Mouse (Mus musculus) adrenal gland (tissue): ENCODE results near the gene Add2.

Experiments
- intact Hi-C: fragments of 180-260 bp; cut with DNase I; formaldehyde crosslinking; loops from one replicate; pipeline ENCODE4 v1.15.1; 2025

The Add2 gene

GRCm38 (mm10) chr6:86078361-86079010, 50.0 kb downstream of the Add2 start:
- intact Hi-C loops, result no loop called here

DNA sequence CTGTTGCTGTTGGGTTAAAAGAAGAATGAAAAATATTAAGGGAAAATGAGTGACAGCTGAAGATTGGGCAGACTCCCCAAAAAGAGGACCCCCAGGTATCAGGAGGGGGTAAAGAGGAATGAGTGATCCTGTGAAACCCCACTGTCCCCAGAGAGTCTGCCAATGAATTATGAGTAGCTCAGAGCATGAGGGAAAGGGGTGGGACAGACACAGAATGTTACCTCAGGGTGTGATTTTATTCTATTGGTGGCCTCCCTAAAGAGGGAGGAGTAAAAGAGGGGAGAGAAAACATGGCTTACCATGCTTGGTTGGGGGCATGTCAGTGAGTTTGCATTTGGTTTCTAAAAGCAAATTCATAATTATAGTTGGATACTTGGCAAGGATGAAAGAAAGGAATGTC, 50.8 kb downstream of the Add2 start:
- intact Hi-C loops, result no loop called here

DNA sequence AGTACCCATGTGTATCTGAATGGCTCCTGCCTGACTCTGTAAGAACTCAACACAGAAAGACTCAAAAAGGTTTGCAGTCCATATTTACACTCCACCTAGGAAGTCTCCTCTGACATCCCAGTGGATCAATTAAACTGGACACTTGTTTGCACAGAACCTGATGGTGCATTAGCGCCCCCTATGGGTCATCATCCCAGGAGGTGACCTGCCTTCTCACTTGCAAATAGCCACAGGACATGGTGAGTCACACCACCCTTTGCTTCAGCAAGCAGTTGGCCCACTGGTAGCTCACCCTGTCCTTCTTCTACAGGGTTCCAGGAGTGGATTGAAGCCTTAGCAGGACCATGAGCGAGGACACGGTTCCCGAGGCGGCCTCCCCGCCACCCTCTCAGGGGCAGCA, 57.0 kb downstream of the Add2 start:
- intact Hi-C loops, result loop anchor here (2.0 kb wide), 1 partner anchor 65 kb away; no protein-coding TSS in a partner anchor

GRCm38 (mm10) chr6:86086851-86087571, 58.5 kb downstream of the Add2 start:
- intact Hi-C loops, result no loop called here

- intact Hi-C loops, result no loop called here
Measured at GRCm38 (mm10) chr6:86087813-86088212, 59.3 kb downstream of the Add2 start.

GRCm38 (mm10) chr6:86094202-86094838, 65.8 kb downstream of the Add2 start:
- intact Hi-C loops, result no loop called here

- intact Hi-C loops, result no loop called here
Measured at GRCm38 (mm10) chr6:86095518-86095917, 67.0 kb downstream of the Add2 start.

DNA sequence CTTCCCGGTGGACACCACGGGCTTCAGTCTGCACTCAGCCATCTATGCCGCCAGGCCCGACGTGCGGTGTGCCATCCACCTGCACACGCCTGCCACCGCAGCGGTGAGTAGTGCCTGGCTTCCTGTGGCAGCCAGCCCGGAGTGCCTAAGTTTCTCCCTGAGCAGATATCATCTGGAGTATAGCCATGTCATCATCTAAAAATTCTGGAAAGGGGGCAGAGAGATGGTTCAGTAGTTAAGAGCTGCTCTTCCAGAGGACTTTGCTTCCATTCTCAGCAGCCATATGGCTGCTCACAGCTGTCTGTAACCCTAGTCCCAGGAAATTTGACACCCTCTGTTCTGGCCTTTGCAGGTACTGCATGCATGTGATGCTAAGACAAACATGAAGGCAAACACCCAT, 68.3 kb downstream of the Add2 start:
- intact Hi-C loops, result no loop called here

GRCm38 (mm10) chr6:86097155-86097554, 68.7 kb downstream of the Add2 start:
- intact Hi-C loops, result no loop called here

DNA sequence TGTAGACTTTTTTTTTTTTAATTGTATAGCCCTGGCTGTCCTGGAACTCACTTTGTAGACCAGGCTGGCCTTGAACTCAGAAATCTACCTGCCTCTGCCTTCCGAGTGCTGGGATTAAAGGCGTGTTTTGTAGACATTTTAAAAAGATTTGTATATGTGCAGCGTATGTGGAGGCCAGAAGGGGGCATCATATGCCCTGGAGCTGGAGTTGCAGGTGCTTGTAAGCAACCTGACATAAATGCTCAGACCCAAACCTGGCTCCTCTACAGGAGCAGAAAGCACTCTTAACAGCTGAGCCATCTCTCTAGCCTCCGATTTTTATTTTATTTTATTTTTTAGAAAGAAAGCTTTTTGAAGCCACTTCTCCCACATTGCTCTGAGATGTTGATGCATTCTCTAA, 70.5 kb downstream of the Add2 start:
- intact Hi-C loops, result no loop called here

GRCm38 (mm10) chr6:86101451-86101850, 73.0 kb downstream of the Add2 start:
- intact Hi-C loops, result no loop called here

GRCm38 (mm10) chr6:86102874-86103273, 74.4 kb downstream of the Add2 start:
- intact Hi-C loops, result no loop called here

DNA sequence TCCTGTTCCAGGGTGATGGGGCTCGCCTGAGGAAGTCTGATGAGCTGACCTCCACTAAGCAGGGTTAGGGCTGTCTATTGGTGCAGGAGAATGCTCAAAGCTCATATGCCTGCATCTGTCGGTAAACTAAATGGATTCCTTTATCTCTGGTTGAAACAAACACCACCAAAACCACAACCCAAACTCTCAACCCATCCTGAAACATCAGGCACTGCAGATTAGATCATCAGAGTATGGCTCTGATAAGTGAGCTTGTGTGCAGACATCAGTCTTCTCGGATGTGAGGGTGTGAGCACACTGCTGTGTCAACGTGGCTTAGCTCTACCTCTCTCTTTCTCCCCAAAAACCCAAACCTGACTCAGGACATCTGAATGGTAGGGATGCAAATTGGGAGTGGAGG, 75.1 kb downstream of the Add2 start:
- intact Hi-C loops, result no loop called here

DNA sequence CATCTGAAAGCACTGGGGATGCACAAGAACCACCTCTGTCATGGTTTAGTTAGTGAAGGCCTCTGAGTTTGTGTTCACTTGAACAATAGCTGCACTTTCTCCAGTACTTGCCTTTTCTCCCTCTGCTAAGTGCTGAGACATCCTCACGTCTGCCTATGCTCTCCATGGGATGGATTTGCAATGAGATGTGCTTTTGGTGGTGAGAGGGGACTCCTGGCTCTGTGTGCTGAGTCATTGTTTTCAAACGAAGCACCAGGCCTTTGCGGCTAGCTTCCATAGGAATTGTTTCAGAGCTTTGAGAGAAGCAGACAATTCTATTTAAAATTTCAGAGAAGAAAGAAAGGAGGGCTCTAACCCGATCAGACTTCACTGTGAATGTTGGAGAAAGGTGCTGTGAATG, 76.2 kb downstream of the Add2 start:
- intact Hi-C loops, result no loop called here

- intact Hi-C loops, result no loop called here
Measured at GRCm38 (mm10) chr6:86106045-86106444, 77.6 kb downstream of the Add2 start.

DNA sequence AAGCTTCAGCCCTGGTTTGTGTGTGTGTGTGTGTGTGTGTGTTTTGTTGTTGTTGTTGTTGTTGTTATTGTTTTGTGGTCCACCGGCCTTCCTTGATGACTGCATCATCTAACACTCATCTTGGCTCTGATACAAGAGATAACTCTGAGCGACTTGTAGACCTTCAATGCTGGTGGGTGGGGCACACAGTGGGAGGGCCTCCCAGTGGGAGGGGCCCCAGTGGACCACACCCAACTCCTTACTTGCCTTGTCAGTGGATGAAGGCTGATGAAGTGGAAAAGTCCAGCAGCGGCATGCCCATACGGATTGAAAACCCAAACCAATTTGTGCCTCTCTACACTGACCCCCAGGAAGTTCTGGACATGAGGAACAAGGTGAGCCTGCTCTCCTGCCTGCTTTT, 78.6 kb downstream of the Add2 start:
- intact Hi-C loops, result no loop called here

DNA sequence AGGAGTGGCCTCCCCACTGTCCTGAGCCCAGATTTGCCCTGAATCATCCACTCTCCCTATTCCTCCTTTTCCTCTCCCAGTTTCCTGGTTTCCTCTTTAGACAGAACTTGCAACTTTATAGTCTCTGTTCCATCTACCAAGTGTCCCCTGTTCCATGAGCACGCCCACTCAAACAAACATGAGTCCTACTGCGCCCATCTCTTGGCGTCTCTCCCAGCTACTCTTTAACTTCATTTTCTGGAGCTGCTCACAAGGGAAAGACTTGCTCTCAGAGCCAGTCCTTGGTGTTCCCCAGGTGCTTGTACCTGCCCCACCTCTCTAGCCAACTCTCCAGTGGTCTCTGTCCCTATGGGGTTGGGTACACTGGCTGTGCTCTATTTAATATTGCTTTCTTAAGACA, 87.4 kb downstream of the Add2 start:
- intact Hi-C loops, result no loop called here

DNA sequence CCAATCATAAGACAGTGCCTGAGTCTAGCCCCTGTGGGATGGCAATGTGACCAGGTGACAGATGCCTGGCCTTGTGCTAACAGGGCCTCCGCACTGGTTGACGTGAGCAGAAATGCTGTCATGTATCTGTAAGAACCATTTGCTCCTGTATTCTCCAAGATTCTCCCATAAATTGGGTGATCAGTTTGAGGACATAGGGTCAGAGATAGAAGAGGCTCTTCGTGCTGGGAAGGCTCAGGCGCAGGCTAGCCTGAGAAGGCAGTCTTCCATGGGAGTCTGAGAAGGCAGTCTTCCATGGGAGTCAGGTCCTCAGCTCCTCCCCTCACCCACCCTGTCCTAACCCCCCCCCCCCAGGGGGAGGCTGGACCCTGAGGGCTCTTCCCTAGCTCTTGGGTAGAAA, 94.6 kb downstream of the Add2 start:
- intact Hi-C loops, result no loop called here

DNA sequence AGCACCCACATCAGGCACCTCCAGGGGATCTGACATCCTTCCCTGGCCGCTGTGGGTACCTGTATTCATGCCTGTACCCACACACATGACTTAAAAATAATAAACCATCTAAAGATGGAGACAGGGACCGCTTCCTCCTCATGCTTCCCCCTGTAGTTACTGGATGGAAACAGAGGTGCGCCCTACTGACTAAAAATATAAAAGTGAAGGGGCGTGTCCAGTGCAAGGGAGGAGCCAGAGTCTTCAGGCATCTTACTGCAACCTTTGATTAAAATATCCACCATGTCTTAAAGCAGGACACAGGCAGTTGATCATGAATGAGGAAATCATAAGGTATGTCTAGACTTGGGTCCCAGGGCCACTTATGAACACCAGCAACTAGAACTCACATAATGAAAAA, 97.3 kb downstream of the Add2 start:
- intact Hi-C loops, result loop anchor here (5.0 kb wide), 2 partner anchors 72 to 237 kb away; partner anchors contain the start of gene Tgfa

DNA sequence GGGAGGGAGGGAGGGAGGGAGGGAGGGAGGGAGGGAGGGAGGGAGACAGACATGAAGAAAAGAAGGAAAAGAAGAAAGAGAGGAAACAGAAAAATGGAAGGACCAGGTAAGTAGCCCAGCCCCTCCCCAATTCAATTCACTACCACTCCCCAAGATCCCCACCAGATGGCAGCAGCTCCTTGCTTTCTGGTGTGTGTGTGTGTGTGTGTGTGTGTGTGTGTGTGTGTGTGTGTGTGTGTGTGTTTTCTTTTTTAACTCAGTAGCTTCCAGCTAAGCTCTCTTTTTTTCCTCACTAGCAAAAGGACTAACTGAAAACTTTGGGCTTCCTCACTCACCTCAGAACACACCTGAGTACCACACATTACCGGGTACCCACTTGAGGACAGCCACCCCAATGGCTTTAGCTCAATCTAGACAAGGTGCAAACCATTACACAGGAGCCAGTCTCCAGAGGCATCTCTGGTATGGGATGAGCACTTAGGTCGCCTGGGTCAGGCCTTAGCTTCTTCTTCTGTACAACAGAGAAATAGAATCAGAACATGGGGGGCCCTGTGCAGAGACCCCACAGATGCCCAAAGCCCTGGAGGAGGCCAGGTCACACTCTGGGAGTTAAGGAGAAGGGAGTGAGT, 98.6 kb downstream of the Add2 start:
- intact Hi-C loops, result loop anchor here (5.0 kb wide), 2 partner anchors 70 to 235 kb away; partner anchors contain the start of gene Tgfa

GRCm38 (mm10) chr6:86128504-86128903, 100.0 kb downstream of the Add2 start:
- intact Hi-C loops, result loop anchor here (5.0 kb wide), 2 partner anchors 69 to 234 kb away; partner anchors contain the start of gene Tgfa
